Mouse (Mus musculus) lung, adult 2 months (tissue): ENCODE measurements around the gene Ppm1h.

ENCODE experiments used
- CTCF ChIP-seq: fragments of 200-500 bp; IDR thresholded peaks from 2 replicates; pipeline ENCODE4 v1.5.1; 2011; ENCODE audit warnings: mild to moderate bottlenecking, low read length, control low read depth; ENCODE audit not compliant: insufficient read depth
- POLR2A ChIP-seq: fragments of 200-500 bp; IDR thresholded peaks from 2 replicates; pipeline ENCODE4 v1.6.1; 2011; ENCODE audit warnings: low read depth, mild to moderate bottlenecking, control low read depth, low read length, borderline replicate concordance; ENCODE audit errors: extremely low read depth

DNA sequence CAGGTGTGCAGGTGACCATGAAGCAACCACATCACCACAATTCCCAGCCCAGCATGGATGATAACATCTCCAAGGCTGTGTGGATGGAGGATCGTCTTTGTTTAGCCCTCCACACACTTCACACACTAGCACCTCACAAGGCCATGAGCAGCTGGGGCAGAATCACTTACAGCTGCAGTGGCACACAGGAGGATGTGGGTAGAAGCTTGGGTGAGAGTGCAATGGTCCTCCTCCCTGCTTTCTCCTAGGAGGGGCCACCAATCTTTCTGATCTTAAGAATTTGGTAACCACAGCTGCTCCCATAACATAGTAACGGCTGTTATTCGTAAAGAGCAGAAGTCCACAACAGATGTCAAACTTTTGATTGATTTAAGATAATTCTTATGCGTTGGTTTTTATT is 26.6 kb upstream of the Ppm1h start:
- TF ChIP-seq CTCF = no peak
- no peak for TF ChIP-seq POLR2A
